Mouse (Mus musculus) left cerebral cortex, postnatal 4 days (tissue): ENCODE measurements at regions not wholly inside any gene's neighbourhood (a gene's known extent, or its start where the extent isn't known, plus 50 kb on each side); places are given as distances from the start of the nearest gene placed in this dataset. TPM values are rescaled to one million over a fixed set of nuclear protein-coding genes. Genes with fewer than 3 reads are reported as not detected.

ENCODE experiments used
- DNase-seq: peaks from one replicate; pipeline ENCODE4 v3.0.0-alpha.2; 2022
- intact Hi-C: fragments of 180-260 bp; cut with DNase I; formaldehyde crosslinking; loops from one replicate; pipeline ENCODE4 v1.15.1; 2025
- microRNA-seq: library from miRNA; unstranded; fragments of <30 nt; microRNA quantifications from one replicate; pipeline ENCODE4 v1.2.0, GENCODE M21; 2022

DNA sequence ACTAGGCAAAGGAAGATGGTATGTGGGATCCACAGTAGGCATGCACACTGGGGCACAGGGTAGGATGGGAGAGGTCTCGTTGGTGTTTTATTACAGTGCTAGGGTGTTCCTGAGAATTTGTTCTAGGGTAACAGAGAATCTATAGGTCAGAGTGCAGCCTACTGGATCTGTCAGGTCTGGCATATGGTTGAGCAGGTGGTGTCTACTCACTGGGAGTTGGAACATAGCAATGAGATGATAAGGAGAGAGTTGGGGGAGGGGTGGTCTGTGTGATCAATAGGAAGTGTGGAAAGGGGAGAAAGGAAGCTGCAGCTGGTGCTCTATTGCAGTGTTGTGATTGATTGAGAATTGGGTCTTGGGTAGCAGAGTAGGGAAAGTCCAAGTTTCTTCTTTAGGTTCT, 681.5 kb downstream of the Ankrd7 start:
- DNase-seq = peak; percentile 2
- intact Hi-C loops = no loop called here

GRCm38 (mm10) chr6:19551932-19552331, 685.8 kb downstream of the Ankrd7 start:
- intact Hi-C loops = no loop called here
- no peak for DNase-seq

- intact Hi-C loops = no loop called here
- DNase-seq = peak; percentile 84
Measured at GRCm38 (mm10) chr6:19579421-19579820, 713.3 kb downstream of the Ankrd7 start.

GRCm38 (mm10) chr6:19579887-19580286, 713.8 kb downstream of the Ankrd7 start:
- DNase-seq = no peak
- intact Hi-C loops = no loop called here

Small RNA genes in the stretch of these regions (microRNA-seq; reads per million reads assigned to microRNA genes)
- gene Mir6370 = not detected
